Mouse (Mus musculus) embryonic facial prominence, embryonic 12.5 days (tissue): ENCODE measurements around the gene Gm28230. TPM values are rescaled to one million over a fixed set of nuclear protein-coding genes. Genes with fewer than 3 reads are reported as not detected.

Source experiments
- ATAC-seq: fragments of 200-750 bp; cut with Nextera tagmentation; 2 replicates; pipeline ENCODE4 v1.8.0; 2017; ENCODE audit not compliant: insufficient number of reproducible peaks, insufficient read depth, low FRiP score, low TSS enrichment
- H3K27ac ChIP-seq: fragments of 300-500 bp; sonication (generic); 2 replicates; pipeline ENCODE4 v1.5.1; 2016; ENCODE audit warnings: mild to moderate bottlenecking
- H3K27me3 ChIP-seq: fragments of 300-500 bp; sonication (generic); 2 replicates; pipeline ENCODE4 v1.6.1; 2016; ENCODE audit warnings: mild to moderate bottlenecking, moderate library complexity
- H3K36me3 ChIP-seq: fragments of 300-500 bp; sonication (generic); 2 replicates; pipeline ENCODE4 v1.6.1; 2016; ENCODE audit warnings: mild to moderate bottlenecking
- H3K4me1 ChIP-seq: fragments of 300-500 bp; sonication (generic); 2 replicates; pipeline ENCODE4 v1.6.1; 2016
- H3K4me2 ChIP-seq: fragments of 300-500 bp; sonication (generic); replicated peaks from 2 replicates; pipeline ENCODE4 v1.6.1; 2016; ENCODE audit warnings: mild to moderate bottlenecking, moderate library complexity
- H3K4me3 ChIP-seq: fragments of 300-500 bp; sonication (generic); 2 replicates; pipeline ENCODE4 v1.5.1; 2016; ENCODE audit warnings: mild to moderate bottlenecking
- H3K9ac ChIP-seq: fragments of 300-500 bp; sonication (generic); 2 replicates; pipeline ENCODE4 v1.6.1; 2016; ENCODE audit warnings: mild to moderate bottlenecking, moderate library complexity
- H3K9me3 ChIP-seq: fragments of 300-500 bp; sonication (generic); 2 replicates; pipeline ENCODE4 v1.6.1; 2016; ENCODE audit warnings: mild to moderate bottlenecking, moderate library complexity
- WGBS: fragments of 180-500 bp; shearing (Covaris S2); methylation state at CpG from one replicate; pipeline ENCODE4 v1.1.7; 2016; 5-methylcytosine and 5-hydroxymethylcytosine counted together
- polyA plus RNA-seq: library from polyadenylated mRNA; unstranded; fragments of >200 nt; fragmentation: Nextera tagmentation; extraction: Ambion mirVana; gene quantifications from 2 replicates; pipeline ENCODE4 v1.2.1, GENCODE M21; 2016

The Gm28230 gene
- polyA plus RNA-seq, 1 experiment from 2014 or later = not detected

DNA sequence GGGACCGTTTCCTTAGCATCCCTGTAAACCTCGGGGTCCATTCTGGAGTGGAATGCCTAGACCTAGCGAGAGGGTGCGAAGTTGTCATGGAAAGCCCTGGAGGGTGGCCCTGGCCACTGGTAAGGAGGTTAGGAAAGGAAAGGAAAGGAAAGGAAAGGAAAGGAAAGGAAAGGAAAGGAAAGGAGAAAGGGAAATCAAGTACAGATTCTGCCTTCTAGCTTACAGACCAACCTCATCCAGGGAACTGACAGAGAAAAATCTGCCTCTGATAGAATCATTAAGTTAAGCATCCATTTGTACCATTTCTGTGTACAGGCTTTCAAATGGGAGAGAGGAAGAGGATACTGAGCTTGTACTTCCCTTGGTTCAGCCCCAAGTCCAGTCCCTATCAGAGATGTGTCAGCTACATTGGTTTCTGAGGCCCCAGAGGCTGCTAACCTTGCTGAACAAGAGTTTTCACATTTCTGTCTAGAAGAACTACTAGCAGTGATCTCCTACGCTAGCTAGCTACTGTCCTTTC, 24.3 kb downstream of the Gm28230 start:
- Histone ChIP-seq H3K4me1 (peaks cover 14% of the 10 kb centered on the region), H3K9me3 (no peaks in the 10 kb centered on the region), H3K9ac (no peak overlapping the region), H3K36me3 (no peaks in the 10 kb centered on the region), H3K4me2 (no peak overlapping the region), H3K4me3 (no peak overlapping the region), H3K27me3 (peaks cover 87% of the 10 kb centered on the region), H3K27ac (no peak overlapping the region)
- no peak for ATAC-seq
- WGBS = 19% methylated on average over 5 of the region's 5 CpGs

- H3K36me3 ChIP-seq = no peaks in the 10 kb centered on the region
- WGBS = 71% methylated on average over 1 of the region's 1 CpGs
- ATAC-seq = no peak
- H3K4me1 ChIP-seq = peaks cover 14% of the 10 kb centered on the region
- no peak overlapping the region for H3K4me3 ChIP-seq
- peaks cover 87% of the 10 kb centered on the region for H3K27me3 ChIP-seq
- no peak overlapping the region for H3K4me2 ChIP-seq
- no peak overlapping the region for H3K9ac ChIP-seq
- no peak overlapping the region for H3K27ac ChIP-seq
- no peaks in the 10 kb centered on the region for H3K9me3 ChIP-seq
Measured at GRCm38 (mm10) chr2:74751861-74752260, 25.3 kb downstream of the Gm28230 start.

- ATAC-seq = 0 out of 2 replicates have a peak, but pooled peaks have one; percentile 10
- H3K36me3 ChIP-seq = no peaks in the 10 kb centered on the region
- WGBS = under 1% methylated on average over 45 of the region's 45 CpGs
- no peak overlapping the region for H3K9ac ChIP-seq
- peak overlapping the region; percentile 30 for H3K4me3 ChIP-seq
- peaks cover 86% of the 10 kb centered on the region for H3K27me3 ChIP-seq
- H3K4me2 ChIP-seq = peak overlapping the region; percentile 49
- no peaks in the 10 kb centered on the region for H3K9me3 ChIP-seq
- peaks cover 14% of the 10 kb centered on the region for H3K4me1 ChIP-seq
- H3K27ac ChIP-seq = no peak overlapping the region
Measured at GRCm38 (mm10) chr2:74752431-74753174, 26.1 kb downstream of the Gm28230 start.

GRCm38 (mm10) chr2:74753175-74753523, 26.6 kb downstream of the Gm28230 start:
- no peak for ATAC-seq
- H3K4me3 ChIP-seq = peak overlapping the region; percentile 30
- peaks cover 14% of the 10 kb centered on the region for H3K4me1 ChIP-seq
- H3K36me3 ChIP-seq = no peaks in the 10 kb centered on the region
- H3K27ac ChIP-seq = no peak overlapping the region
- WGBS = 1% methylated on average over 24 of the region's 25 CpGs
- H3K4me2 ChIP-seq = peak overlapping the region; percentile 49
- H3K9ac ChIP-seq = no peak overlapping the region
- peaks cover 88% of the 10 kb centered on the region for H3K27me3 ChIP-seq
- no peaks in the 10 kb centered on the region for H3K9me3 ChIP-seq

- ATAC-seq = no peak
- Histone ChIP-seq H3K36me3 (no peaks in the 10 kb centered on the region), H3K4me3 (no peak overlapping the region), H3K9ac (no peak overlapping the region), H3K27ac (no peak overlapping the region), H3K27me3 (peaks cover 93% of the 10 kb centered on the region), H3K4me1 (peaks cover 14% of the 10 kb centered on the region), H3K4me2 (no peak overlapping the region), H3K9me3 (no peaks in the 10 kb centered on the region)
- 12% methylated on average over 5 of the region's 5 CpGs for WGBS
Measured at GRCm38 (mm10) chr2:74753711-74754110, 27.2 kb downstream of the Gm28230 start.

- peaks cover 15% of the 10 kb centered on the region for H3K4me1 ChIP-seq
- WGBS = 6% methylated on average over 1 of the region's 1 CpGs
- no peaks in the 10 kb centered on the region for H3K36me3 ChIP-seq
- H3K4me2 ChIP-seq = no peak overlapping the region
- H3K9ac ChIP-seq = no peak overlapping the region
- no peak for ATAC-seq
- no peak overlapping the region for H3K27ac ChIP-seq
- peaks cover 89% of the 10 kb centered on the region for H3K27me3 ChIP-seq
- H3K9me3 ChIP-seq = no peaks in the 10 kb centered on the region
- no peak overlapping the region for H3K4me3 ChIP-seq
Measured at GRCm38 (mm10) chr2:74760146-74760545, 33.6 kb downstream of the Gm28230 start.

- Histone ChIP-seq H3K9ac (no peak overlapping the region), H3K27me3 (peaks cover 90% of the 10 kb centered on the region), H3K4me1 (peaks cover 15% of the 10 kb centered on the region), H3K27ac (no peak overlapping the region), H3K4me2 (peak overlapping the region; percentile 91), H3K9me3 (no peaks in the 10 kb centered on the region), H3K4me3 (peak overlapping the region; percentile 47; the same call in 1 of the 2 replicates), H3K36me3 (no peaks in the 10 kb centered on the region)
- no peak for ATAC-seq
- 4% methylated on average over 13 of the region's 13 CpGs for WGBS
Measured at GRCm38 (mm10) chr2:74761941-74762340, 35.4 kb downstream of the Gm28230 start.

DNA sequence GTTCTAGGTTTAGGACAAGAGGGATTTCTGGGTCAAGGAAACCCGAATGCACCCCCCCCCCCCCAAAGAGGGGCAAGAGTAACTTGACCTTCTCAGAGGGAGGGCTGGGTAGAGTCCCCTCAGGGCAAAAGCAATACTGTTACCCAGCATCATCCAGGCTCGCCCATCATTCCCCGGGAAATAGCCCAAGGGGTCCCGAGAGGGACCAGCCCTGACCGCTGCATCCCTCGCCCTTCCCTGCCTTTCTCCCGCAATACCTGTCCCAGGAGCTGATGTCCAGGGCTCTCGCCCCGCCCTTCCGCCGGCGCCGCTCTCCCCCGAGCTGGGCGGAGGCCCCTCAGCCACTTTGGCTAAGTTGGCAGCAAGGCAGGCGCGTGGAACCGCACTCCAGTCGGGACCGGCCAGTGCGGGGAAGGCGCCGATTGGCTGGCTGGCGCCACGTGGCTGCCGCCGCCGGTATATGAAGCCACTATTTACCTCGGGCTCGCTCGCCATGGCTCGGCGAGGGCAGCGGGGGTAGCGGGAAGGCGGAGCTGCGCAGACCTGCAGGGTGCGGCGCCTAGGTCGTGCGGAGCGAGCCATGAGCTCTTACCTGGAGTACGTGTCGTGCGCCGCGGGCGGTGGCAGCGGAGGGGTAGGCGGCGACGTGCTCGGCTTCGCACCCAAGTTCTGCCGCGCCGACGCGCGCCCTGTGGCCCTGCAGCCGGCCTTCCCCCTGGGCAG, 36.2 kb downstream of the Gm28230 start, which contains the start of gene Hoxd1:
Gene Hoxd1 (plus strand): TSS at position 459 of the 723 bp plus-strand sequence.
- Histone ChIP-seq H3K4me3 (peak within 1 kb of the TSS; percentile 47), H3K9me3 (no peaks in the 10 kb centered on the region), H3K36me3 (no peaks in the 10 kb centered on the region), H3K4me2 (peak within 1 kb of the TSS; percentile 91), H3K4me1 (peaks cover 15% of the 10 kb centered on the region), H3K27ac (no peak within 1 kb of the TSS), H3K27me3 (peaks cover 87% of the 10 kb centered on the region), H3K9ac (peak within 1 kb of the TSS; percentile 28)
- ATAC-seq = peak; percentile 75
- under 1% methylated on average over 61 of the region's 61 CpGs for WGBS

GRCm38 (mm10) chr2:74763245-74763735, 36.8 kb downstream of the Gm28230 start:
- peak; percentile 22; the same call in 1 of the 2 replicates for ATAC-seq
- Histone ChIP-seq H3K36me3 (no peaks in the 10 kb centered on the region), H3K27ac (no peak overlapping the region), H3K4me2 (peak overlapping the region; percentile 91), H3K4me3 (peak overlapping the region; percentile 47), H3K9ac (peak overlapping the region; percentile 28), H3K4me1 (peaks cover 15% of the 10 kb centered on the region), H3K27me3 (peaks cover 81% of the 10 kb centered on the region), H3K9me3 (no peaks in the 10 kb centered on the region)
- WGBS = 2% methylated on average over 51 of the region's 53 CpGs

- peak overlapping the region; percentile 47; the same call in 1 of the 2 replicates for H3K4me3 ChIP-seq
Measured at GRCm38 (mm10) chr2:74763976-74764375, 37.4 kb downstream of the Gm28230 start.

DNA sequence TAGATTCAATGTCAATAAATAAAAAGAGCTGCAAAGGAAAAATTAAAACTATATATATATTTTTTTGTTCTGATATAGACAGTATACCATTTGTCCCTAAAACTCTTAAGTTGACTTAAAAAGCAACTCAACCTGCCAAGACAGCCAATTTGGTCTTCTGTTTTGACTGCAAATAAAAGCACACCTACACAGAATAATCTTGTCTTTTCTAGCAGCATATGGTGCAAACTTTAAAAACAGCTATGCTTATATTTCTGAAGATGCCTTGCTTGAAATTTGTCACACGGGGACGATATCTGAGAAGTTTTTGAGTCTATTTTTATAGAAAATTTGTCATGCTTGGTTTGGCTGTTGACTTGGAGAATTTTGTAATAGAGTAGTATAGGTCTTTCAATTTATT, 47.8 kb downstream of the Gm28230 start:
- Histone ChIP-seq H3K9ac (no peak overlapping the region), H3K9me3 (no peaks in the 10 kb centered on the region), H3K4me2 (no peak overlapping the region), H3K27me3 (peaks cover 7% of the 10 kb centered on the region; the same call in 1 of the 2 replicates), H3K27ac (no peak overlapping the region), H3K36me3 (no peaks in the 10 kb centered on the region), H3K4me3 (no peak overlapping the region), H3K4me1 (no peaks in the 10 kb centered on the region)
- 90% methylated on average over 2 of the region's 2 CpGs for WGBS
- no peak for ATAC-seq

More at GRCm38 (mm10) chr2:74763976-74764375, 37.4 kb downstream of the Gm28230 start:
- ATAC-seq = no peak
- no peak overlapping the region for H3K27ac ChIP-seq
- H3K36me3 ChIP-seq = no peaks in the 10 kb centered on the region
- no peaks in the 10 kb centered on the region for H3K9me3 ChIP-seq
- 43% methylated on average over 10 of the region's 10 CpGs for WGBS
- peaks cover 76% of the 10 kb centered on the region for H3K27me3 ChIP-seq
- H3K9ac ChIP-seq = no peak overlapping the region
- peaks cover 15% of the 10 kb centered on the region for H3K4me1 ChIP-seq
- H3K4me2 ChIP-seq = 0 out of 2 replicates have a peak overlapping the region, but pooled peaks have one; percentile 91
